Mouse (Mus musculus): ENCODE results near the gene Fancg.

GRCm38 (mm10) chr4:43057654-43058053, 47.3 kb upstream of the Fancg start:
- no peak for TF ChIP-seq EP300 (IDR thresholded peaks at IDR 0.05; ENCODE audit: low read length)
- no peak for TF ChIP-seq ZKSCAN1 (IDR thresholded peaks at IDR 0.05; ENCODE audit: borderline replicate concordance, low read depth, low read length)
- no peak for TF ChIP-seq USF1 (IDR thresholded peaks at IDR 0.05; ENCODE audit: low read depth, low read length)
- no peak for TF ChIP-seq MXI1 (IDR thresholded peaks at IDR 0.05; ENCODE audit: low read depth, low read length)
- TF ChIP-seq CTCF (conservative IDR thresholded peaks at IDR 0.05 in 1 of 2, IDR thresholded peaks at IDR 0.05 in 1 of 2; ENCODE audit: low read depth in 2 of 2, low read length in 2 of 2) = no peak
- no peak for TF ChIP-seq JUN (IDR thresholded peaks at IDR 0.05; ENCODE audit: insufficient read depth, low read depth, low read length)
- no peak for TF ChIP-seq MYC (IDR thresholded peaks at IDR 0.05; ENCODE audit: low read depth, low read length)
- TF ChIP-seq HCFC1 (IDR thresholded peaks at IDR 0.05; ENCODE audit: low read depth, low read length) = no peak
